ENCODE assay signal across 9 mouse cellular contexts in the genomic region with DNA sequence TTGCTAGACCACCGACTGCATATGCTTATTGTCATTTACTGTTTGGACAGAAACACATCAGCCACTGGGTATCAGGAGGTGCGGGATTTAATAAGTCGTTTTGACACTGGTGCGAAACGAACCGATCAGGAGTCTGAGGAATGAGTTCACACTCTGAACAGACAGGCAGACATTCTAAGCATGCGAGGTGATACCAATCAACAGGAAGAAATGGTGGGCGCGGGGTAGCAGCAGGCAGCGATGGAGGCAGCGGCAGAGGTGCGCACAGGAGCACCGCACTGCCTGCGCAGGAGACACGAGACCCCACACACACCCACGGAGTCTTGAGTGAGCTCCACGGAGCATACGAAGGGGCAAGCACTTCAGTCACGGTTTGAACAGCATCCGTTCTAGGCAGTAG.
DNase-seq lines count a peak whose midpoint lies in the region; ATAC-seq and TF ChIP-seq lines count a peak whose summit lies in the region.
"Had no signal": no experiment of that assay in that cellular context is flagged by ENCODE, and none has a peak within 500 bp of the region (broad histone marks: within the 10 kb centered on the region; RNA-seq: fewer than 3 reads in every experiment).

No protein-coding gene starts in this region.

- H3K36me3 ChIP-seq in hindbrain, embryonic 16.5 days (ENCODE audit: control insufficient read depth, insufficient read depth, low read length): no peaks in the 10 kb centered on the region

- no peak overlapping the region for H3K27ac ChIP-seq in left cerebral cortex, adult 2 months
- H3K27ac ChIP-seq in hindbrain, embryonic 16.5 days (ENCODE audit: low read depth, low read length): peak overlapping the region; percentile 56
- H3K27ac ChIP-seq: macrophage had no signal

- H3K4me1 ChIP-seq in hindbrain, embryonic 16.5 days (ENCODE audit: control insufficient read depth, insufficient read depth, low read depth, low read length): 0 out of 2 replicates have a peak, but pooled peaks cover 2% of the 10 kb centered on the region

- H3K9me3 ChIP-seq in hindbrain, embryonic 16.5 days (ENCODE audit: control insufficient read depth, low read length): no peaks in the 10 kb centered on the region

- ATAC-seq in frontal cortex, adult (ENCODE audit: low TSS enrichment): peak; percentile 34; the same call in 1 of the 2 replicates
- ATAC-seq in hindbrain, embryonic 16.5 days: peak; percentile 81

- peak overlapping the region; percentile 27; the same call in 1 of the 2 replicates for H3K4me3 ChIP-seq in left cerebral cortex, adult 2 months
- peak overlapping the region; percentile 28 for H3K4me3 ChIP-seq in hindbrain, embryonic 16.5 days (ENCODE audit: low read length)

- intact Hi-C loops in left cerebral cortex, adult 2 months (cut with DNase I): loop anchor here (5.0 kb wide), 1 partner anchor 836 kb away; no protein-coding TSS in a partner anchor
- intact Hi-C loops in left cerebral cortex, postnatal 4 days (cut with DNase I): no loop called here
- intact Hi-C loops in gastrocnemius, postnatal 14 days (cut with DNase I; ENCODE audit: low total_unique reads): no loop called here

- H3K9ac ChIP-seq in hindbrain, embryonic 16.5 days (ENCODE audit: low read depth, low read length): peak overlapping the region; percentile 52

- WGBS in hindbrain, embryonic 16.5 days: 54% methylated on average over 20 of the region's 20 CpGs

- no peak for TF ChIP-seq CTCF in left cerebral cortex, adult 2 months (IDR thresholded peaks at IDR 0.05)

- no peaks in the 10 kb centered on the region for H3K27me3 ChIP-seq in hindbrain, embryonic 16.5 days (replicated peaks; ENCODE audit: control insufficient read depth, insufficient read depth, low read length)

- H3K4me2 ChIP-seq in hindbrain, embryonic 16.5 days (ENCODE audit: low read length): peak overlapping the region; percentile 58

- no peak for DNase-seq in frontal cortex, postnatal 25 days (ENCODE audit: low spot score in 2 of 2)
- DNase-seq in left cerebral cortex, adult 2 months (ENCODE audit: extremely low spot score in 1 of 2, low spot score in 2 of 2): peak in 1 of 2 experiments; percentile 11
- DNase-seq in left cerebral cortex, postnatal 4 days: no peak
- peak; percentile 9 for DNase-seq in right cerebral cortex, postnatal 25 days
- no peak for DNase-seq in gastrocnemius, postnatal 14 days
- DNase-seq in cerebellum, adult 9-10 months: no peak
